Mouse (Mus musculus): ENCODE results near the gene Mtus2. TPM values are rescaled to one million over a fixed set of nuclear protein-coding genes. Genes with fewer than 3 reads are reported as not detected.

Gene Mtus2
- polyA plus RNA-seq, 1 experiment: 22.5 TPM

DNA sequence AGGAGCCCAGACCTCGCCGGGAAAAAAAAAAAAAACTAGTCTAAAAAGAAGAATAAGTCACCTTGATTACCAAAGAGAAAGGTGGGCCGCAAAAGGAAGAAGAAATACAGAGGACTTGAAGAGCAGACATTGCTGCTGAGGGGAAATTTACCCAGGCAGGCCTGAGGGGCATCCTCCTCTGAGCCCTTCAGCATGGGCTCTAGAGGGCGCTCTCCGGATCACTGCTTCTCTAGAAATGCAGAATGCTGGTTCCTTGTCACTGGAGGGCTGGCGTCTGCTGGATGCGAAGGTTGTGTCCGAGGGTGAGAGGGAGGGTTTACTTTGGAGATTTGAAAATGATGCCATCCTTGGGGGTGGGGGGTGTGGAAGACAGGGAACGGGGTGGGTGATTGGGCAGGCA is 279.5 kb downstream of the Mtus2 start:
- Histone ChIP-seq H3K4me3 (ENCODE audit: insufficient read depth, low read length) (no peak overlapping the region), H3K27ac (ENCODE audit: insufficient read depth, low read length) (no peak overlapping the region), H3K4me1 (ENCODE audit: control insufficient read depth, insufficient read depth, low read length) (no peaks in the 10 kb centered on the region)
- no peak for TF ChIP-seq POLR2A (IDR thresholded peaks at IDR 0.05; ENCODE audit: extremely low read depth, insufficient read depth, low read length)
- peak; percentile 35 for TF ChIP-seq CTCF (IDR thresholded peaks at IDR 0.05; ENCODE audit: extremely low read depth, insufficient read depth, low read length)

DNA sequence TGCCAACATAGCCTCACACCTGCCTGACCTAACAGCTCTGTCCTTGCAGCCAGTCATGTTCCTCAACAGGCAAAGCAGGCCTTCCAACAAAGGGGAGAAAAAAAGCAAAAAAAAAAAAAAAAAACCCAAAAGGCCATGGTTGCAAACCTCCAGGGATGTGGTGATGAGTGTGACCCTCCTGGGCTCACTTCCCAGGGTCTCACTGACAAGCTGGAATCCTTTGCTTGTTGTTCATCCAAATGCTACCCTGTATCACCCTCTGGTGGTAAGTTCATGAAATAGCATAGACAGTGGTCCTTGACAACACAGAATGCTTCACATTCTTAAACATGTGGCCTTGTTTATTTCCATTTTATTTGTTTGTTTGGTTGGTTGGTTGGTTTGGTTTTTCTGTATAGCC is 281.9 kb downstream of the Mtus2 start:
- H3K4me1 ChIP-seq (ENCODE audit: control insufficient read depth, insufficient read depth, low read length): no peaks in the 10 kb centered on the region
- H3K4me3 ChIP-seq (ENCODE audit: insufficient read depth, low read length): no peak overlapping the region
- TF ChIP-seq POLR2A (IDR thresholded peaks at IDR 0.05; ENCODE audit: extremely low read depth, insufficient read depth, low read length) (no peak), CTCF (IDR thresholded peaks at IDR 0.05; ENCODE audit: extremely low read depth, insufficient read depth, low read length) (peak; percentile 58)
- no peak overlapping the region for H3K27ac ChIP-seq (ENCODE audit: insufficient read depth, low read length)

DNA sequence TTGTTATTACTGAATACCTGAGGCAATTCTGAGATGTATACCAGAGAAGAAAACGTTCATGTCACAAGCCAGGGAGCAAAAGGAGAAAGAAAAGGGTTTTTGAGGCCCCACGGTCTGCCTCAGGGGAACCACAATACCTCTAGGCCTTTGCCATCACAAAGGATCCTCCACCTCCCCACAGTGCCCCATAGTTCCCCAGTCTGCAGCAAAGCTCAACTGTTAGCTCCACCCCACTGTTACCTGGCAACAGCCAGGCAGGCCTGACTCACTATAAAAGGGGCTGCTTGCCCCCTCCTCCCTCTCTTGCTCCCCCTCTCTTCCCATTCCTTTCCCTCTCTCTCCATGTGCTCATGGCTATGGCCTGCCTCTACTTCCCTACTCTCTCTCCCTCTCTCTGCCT is 282.6 kb downstream of the Mtus2 start:
- H3K27ac ChIP-seq (ENCODE audit: insufficient read depth, low read length): no peak overlapping the region
- H3K4me1 ChIP-seq (ENCODE audit: control insufficient read depth, insufficient read depth, low read length): no peaks in the 10 kb centered on the region
- H3K4me3 ChIP-seq (ENCODE audit: insufficient read depth, low read length): no peak overlapping the region
- no peak for TF ChIP-seq CTCF (IDR thresholded peaks at IDR 0.05; ENCODE audit: extremely low read depth, insufficient read depth, low read length)
- no peak for TF ChIP-seq POLR2A (IDR thresholded peaks at IDR 0.05; ENCODE audit: extremely low read depth, insufficient read depth, low read length)

DNA sequence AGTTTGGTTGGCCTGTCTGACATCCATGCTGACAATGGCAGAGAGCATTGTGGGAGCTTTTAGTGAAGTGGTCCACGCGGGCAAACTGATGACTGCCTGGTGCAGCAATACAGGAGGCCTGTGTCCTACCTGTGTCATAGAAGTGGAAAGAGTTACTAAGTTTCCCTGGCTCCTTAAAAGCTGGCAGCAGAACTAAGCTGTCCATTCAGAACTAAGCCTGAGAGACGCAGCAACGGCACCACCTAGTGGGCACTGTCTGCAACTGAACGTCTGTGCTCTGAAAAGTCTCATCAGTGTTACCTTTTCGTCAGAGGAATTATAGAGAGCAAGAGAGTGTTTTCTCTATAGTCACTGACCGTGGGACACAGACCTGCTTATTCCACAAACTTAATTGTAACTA is 284.8 kb downstream of the Mtus2 start:
- no peaks in the 10 kb centered on the region for H3K4me1 ChIP-seq (ENCODE audit: control insufficient read depth, insufficient read depth, low read length)
- TF ChIP-seq CTCF (IDR thresholded peaks at IDR 0.05; ENCODE audit: extremely low read depth, insufficient read depth, low read length) (peak; percentile 98), POLR2A (IDR thresholded peaks at IDR 0.05; ENCODE audit: extremely low read depth, insufficient read depth, low read length) (no peak)
- no peak overlapping the region for H3K27ac ChIP-seq (ENCODE audit: insufficient read depth, low read length)
- H3K4me3 ChIP-seq (ENCODE audit: insufficient read depth, low read length): no peak overlapping the region

DNA sequence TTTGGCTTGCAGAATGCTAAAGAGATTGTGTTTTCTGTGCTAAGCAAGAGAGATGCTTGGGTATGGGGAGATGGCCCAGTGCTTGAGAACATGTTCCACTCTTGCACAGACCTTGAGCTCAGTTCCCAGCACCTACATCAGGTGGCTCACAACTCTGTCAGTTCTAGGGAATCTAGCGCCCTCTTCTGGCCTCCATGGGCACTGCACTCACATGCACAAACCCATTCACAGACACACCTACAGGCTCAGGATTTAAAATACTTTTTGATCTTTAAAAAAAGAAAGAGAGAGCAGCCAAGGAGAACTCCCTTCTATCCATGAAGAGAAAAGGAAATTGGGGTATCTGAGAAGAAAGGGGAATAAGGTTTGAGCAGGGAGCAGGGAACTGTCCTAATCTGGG is 287.4 kb downstream of the Mtus2 start:
- Histone ChIP-seq H3K4me1 (ENCODE audit: control insufficient read depth, insufficient read depth, low read length) (no peaks in the 10 kb centered on the region), H3K4me3 (ENCODE audit: insufficient read depth, low read length) (no peak overlapping the region), H3K27ac (ENCODE audit: insufficient read depth, low read length) (no peak overlapping the region)
- TF ChIP-seq POLR2A (IDR thresholded peaks at IDR 0.05; ENCODE audit: extremely low read depth, insufficient read depth, low read length): no peak
- TF ChIP-seq CTCF (IDR thresholded peaks at IDR 0.05; ENCODE audit: extremely low read depth, insufficient read depth, low read length): peak; percentile 22; the same call in 1 of the 2 replicates

DNA sequence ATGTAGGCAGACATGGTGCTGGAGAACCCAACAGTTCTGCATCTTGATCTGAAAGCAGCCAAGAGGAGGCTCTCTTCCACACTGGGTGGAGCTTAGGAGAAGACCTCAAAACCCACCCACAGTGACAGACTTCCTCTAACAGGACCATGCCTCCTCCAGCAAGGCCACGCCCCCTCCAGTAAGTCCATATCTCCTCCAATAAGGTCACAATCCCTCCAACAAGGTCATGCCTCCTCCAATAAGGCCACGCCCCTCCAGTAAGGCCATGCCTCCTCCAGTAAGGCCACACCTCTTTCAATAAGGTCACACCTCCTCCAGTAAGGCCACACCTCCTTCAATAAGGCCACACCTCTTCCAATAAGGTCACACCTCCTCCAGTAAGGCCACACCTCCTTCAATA is 288.3 kb downstream of the Mtus2 start:
- TF ChIP-seq POLR2A (IDR thresholded peaks at IDR 0.05; ENCODE audit: extremely low read depth, insufficient read depth, low read length) (no peak), CTCF (IDR thresholded peaks at IDR 0.05; ENCODE audit: extremely low read depth, insufficient read depth, low read length) (no peak)
- H3K4me1 ChIP-seq (ENCODE audit: control insufficient read depth, insufficient read depth, low read length): no peaks in the 10 kb centered on the region
- no peak overlapping the region for H3K27ac ChIP-seq (ENCODE audit: insufficient read depth, low read length)
- no peak overlapping the region for H3K4me3 ChIP-seq (ENCODE audit: insufficient read depth, low read length)

DNA sequence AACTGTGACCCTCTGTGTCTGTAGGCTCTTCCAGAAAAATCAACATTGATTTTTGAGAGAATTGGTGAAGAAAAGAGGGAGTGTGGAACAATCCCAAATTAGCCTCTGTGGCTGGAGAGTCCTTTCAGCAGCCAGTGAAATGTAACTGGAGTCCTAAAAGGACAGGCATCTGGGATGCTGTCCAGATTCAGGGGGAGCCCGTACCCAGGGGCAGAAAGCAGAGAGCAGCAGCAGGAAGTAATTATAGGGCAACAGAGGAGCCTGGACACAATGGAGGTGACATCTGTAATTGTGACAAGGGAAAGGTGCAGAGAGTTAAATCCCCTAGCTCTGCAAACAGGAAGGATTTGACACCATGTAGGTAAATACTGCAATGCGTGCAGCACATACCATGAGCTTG is 291.1 kb downstream of the Mtus2 start:
- TF ChIP-seq CTCF (IDR thresholded peaks at IDR 0.05; ENCODE audit: extremely low read depth, insufficient read depth, low read length): no peak
- TF ChIP-seq POLR2A (IDR thresholded peaks at IDR 0.05; ENCODE audit: extremely low read depth, insufficient read depth, low read length): no peak
- Histone ChIP-seq H3K4me1 (ENCODE audit: control insufficient read depth, insufficient read depth, low read length) (no peaks in the 10 kb centered on the region), H3K4me3 (ENCODE audit: insufficient read depth, low read length) (no peak overlapping the region), H3K27ac (ENCODE audit: insufficient read depth, low read length) (no peak overlapping the region)

DNA sequence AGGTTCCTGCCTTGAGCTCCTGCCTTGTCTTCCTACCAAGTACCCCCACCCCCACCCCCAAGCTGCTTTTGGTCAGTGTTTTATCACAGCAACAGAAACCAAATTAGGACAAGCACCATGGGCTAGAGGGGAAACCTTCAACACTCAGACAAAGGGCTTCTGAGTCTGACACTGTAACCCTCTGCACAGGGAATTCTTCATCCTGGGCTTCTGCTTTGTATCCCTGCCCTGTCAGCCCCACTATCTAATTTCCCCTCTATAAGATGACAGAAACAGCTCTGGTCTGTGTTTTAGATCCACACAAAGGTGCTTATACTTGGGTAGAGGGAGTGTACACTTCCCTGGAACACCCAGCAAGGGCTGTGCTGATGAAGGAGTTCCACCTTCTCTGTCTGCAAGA is 294.7 kb downstream of the Mtus2 start:
- no peak for TF ChIP-seq POLR2A (IDR thresholded peaks at IDR 0.05; ENCODE audit: extremely low read depth, insufficient read depth, low read length)
- TF ChIP-seq CTCF (IDR thresholded peaks at IDR 0.05; ENCODE audit: extremely low read depth, insufficient read depth, low read length): no peak
- Histone ChIP-seq H3K4me1 (ENCODE audit: control insufficient read depth, insufficient read depth, low read length) (no peaks in the 10 kb centered on the region), H3K27ac (ENCODE audit: insufficient read depth, low read length) (no peak overlapping the region), H3K4me3 (ENCODE audit: insufficient read depth, low read length) (no peak overlapping the region)

DNA sequence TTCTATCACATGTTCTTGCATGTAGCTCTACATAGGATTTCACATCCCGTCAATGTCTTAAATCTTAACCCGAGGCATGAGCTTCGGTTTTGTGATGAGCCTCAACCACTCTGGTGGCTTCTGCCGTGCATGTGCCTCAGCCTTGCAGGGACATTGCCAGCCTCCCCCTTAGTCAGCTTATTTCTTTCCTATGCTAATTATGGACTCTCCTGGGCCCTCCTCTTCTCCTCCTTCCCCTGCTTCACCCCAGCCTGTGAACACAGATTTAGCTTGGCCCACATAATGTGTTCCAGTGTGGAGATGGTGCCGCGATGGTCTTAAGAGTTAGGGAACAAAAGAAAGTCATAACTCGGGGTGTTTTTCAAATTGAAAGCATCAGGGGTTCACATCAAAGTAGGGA is 304.9 kb downstream of the Mtus2 start:
- H3K4me1 ChIP-seq (ENCODE audit: control insufficient read depth, insufficient read depth, low read length): no peaks in the 10 kb centered on the region
- no peak overlapping the region for H3K4me3 ChIP-seq (ENCODE audit: insufficient read depth, low read length)
- H3K27ac ChIP-seq (ENCODE audit: insufficient read depth, low read length): 0 out of 2 replicates have a peak overlapping the region, but pooled peaks have one; percentile 16
- TF ChIP-seq POLR2A (IDR thresholded peaks at IDR 0.05; ENCODE audit: extremely low read depth, insufficient read depth, low read length) (no peak), CTCF (IDR thresholded peaks at IDR 0.05; ENCODE audit: extremely low read depth, insufficient read depth, low read length) (no peak)

DNA sequence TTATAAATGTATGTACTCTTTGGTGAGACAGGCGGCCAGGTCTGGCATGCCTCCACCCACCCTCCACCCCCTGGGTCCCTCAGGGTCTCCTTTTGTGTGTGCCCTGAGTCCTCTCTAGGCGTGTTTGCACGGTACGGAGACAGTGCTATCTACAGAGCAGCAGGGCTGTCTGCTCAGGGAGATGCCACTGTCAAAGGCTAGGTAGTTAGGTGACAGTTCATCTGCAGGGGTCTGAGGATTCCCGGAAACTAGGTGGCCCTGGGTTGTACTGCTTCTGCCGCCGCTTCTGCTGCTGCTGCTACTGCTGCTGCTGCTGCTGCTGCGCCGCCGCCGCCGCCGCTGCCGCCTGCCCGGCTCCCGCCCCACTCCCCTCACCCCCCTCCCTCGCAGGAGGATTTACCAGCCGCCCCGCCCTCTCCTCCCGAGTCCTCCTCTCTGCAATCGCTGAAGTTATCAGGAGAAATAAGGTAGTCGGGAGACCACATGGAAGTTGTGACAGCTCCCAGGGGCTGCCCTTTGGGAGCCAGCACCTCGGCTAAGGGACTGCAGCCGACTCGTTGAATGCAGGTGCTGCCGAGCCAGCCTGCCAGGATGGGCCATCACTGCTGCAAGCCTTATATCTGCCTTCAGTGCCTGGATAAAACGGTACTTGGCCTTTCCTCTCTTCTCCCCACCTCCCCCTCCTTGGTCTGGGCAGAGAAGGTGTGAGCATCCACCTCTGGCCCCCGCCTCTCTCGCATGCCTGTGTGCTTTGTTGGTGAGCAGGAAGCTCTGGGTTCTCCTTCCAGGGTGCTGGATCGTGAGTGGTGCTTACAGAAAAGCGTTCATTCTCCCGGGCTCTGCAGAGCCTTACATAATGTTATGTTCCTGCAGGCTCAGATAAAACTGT is 307.9 kb downstream of the Mtus2 start:
- H3K4me3 ChIP-seq (ENCODE audit: insufficient read depth, low read length): peak overlapping the region; percentile 72
- no peaks in the 10 kb centered on the region for H3K4me1 ChIP-seq (ENCODE audit: control insufficient read depth, insufficient read depth, low read length)
- H3K27ac ChIP-seq (ENCODE audit: insufficient read depth, low read length): peak overlapping the region; percentile 62
- TF ChIP-seq CTCF (IDR thresholded peaks at IDR 0.05; ENCODE audit: extremely low read depth, insufficient read depth, low read length) (no peak), POLR2A (IDR thresholded peaks at IDR 0.05; ENCODE audit: extremely low read depth, insufficient read depth, low read length) (peak; percentile 87)

Measured in cortical plate, adult 2 months (tissue).